Mouse (Mus musculus): ENCODE measurements around the gene Ihh. TPM values are rescaled to one million over a fixed set of nuclear protein-coding genes. Genes with fewer than 3 reads are reported as not detected.

Gene Ihh
- 45.0 and 78.1 TPM in 2 replicates for polyA plus RNA-seq (2012; rRNA removed)

DNA sequence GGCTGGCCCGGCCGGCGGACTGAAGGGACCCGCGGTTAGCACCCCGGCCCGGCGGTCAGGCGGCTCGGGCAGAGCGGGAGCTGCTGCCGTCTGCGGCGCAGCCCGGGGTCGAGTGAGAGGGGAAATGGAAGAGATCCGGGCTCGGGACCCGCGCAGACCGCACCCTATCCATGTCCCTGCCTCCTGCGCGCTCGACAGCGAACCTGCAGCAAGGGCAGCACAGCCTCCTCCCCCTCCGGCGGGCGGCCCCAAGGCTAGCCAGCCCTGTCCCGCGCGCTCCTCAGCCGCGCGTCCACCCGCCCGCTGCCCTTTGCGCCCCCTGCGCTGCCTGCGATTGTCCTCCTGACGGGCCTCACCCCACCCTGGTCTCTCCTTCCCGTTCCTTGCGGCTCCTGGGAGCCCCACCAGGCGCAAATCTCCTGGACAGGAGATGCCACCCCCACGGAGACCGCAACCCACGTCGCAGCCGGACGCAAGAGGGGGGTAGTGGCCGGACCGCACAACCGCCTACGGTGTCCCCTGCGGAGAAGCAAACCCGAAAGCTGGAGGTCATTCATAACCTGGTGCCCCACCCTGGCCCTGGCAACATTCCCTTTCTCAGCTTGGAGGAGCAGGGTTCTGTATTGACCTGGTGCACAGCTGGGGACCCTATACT lies at the start of gene Ihh:
Gene Ihh, minus strand, starts transcription at position 117 of the 655 bp plus-strand sequence.
- no peak for DNase-seq (ENCODE audit: low read depth, low spot score)
- WGBS: 1% methylated on average over 53 of the region's 55 CpGs

DNA sequence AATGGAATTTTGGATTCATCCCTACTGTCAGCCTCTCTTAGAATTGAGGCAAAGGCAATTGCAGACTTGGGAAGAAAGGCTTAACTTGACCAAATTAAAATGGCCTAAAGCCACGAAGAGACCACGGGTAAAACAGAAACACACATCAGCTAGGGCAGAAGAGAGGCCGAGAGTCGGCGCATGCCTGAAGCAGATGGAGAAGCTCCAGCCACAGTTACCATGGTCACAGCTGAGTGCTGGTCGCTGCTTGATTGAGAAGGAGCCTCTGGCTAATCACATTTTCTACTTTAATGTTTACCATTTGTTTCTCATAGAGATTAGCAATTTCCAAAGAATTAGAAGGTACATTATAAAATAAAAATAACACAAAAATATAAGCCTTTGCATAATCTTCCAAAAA lies 49.7 kb upstream of the Ihh start:
- no peak for DNase-seq (ENCODE audit: low read depth, low spot score)
- 77% methylated on average over 6 of the region's 6 CpGs for whole genome bisulfite sequencing

DNA sequence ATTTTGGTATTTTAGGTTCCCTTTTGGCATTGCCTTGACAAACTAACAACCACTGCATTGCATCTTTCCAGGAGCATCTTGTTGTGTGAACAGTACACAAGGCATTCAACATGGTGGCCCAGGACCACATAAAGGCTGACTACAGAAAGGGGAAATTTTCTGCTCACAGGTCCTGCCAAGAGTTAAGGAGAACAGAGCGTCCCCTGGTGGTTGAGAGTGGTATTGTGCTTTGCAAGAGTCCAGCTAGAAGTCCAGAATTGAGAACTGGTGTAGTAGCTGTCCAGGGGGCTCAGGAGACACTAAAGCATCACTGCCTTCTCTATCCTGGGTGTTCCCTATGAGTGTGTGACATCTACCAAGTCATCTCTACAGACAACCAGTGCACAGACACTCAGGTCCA lies 49.0 kb upstream of the Ihh start:
- DNase-seq (ENCODE audit: low read depth, low spot score): no peak
- WGBS: 4% methylated on average over 1 of the region's 1 CpGs

DNA sequence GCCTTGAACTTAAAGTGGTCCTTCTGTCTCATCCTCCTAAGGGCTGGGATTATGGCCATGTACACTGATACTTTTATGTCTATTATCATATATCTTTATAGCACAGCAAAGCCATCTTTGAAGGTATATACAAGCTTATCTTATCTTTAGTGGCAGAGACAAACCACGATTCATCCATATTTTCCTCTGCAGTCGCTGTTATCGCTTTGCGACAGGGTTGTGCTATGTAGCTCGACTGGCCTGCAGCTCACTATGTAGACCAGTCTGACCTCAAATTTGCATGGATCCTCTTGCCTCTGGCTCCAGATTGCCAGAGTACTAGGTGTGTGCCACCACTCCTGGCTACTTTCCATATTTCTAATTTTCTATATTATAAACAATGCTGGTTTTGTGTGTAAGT lies 47.7 kb upstream of the Ihh start:
- DNase-seq (ENCODE audit: low read depth, low spot score): no peak
- WGBS: 64% methylated on average over 5 of the region's 5 CpGs

DNA sequence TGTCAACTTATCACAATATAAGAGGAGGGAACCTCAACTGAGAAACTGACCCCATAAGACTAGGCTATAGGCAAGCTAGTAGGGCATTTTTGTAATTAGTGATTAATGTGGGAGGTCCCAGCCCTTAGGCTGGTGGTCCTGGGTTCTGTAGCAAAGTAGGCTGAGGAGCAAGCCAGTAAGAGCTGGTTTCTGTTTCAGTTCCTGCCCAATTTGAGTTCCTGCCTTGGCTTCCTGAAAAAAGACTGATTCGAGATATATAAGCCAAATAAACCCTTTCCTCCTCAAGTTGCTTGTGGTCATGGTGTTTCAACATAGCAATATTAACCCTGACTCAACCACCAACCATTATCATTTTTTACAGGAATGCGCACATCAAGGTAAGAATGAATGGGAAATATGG lies 45.8 kb upstream of the Ihh start:
- no peak for DNase-seq (ENCODE audit: low read depth, low spot score)
- 80% methylated on average over 2 of the region's 2 CpGs for WGBS

DNA sequence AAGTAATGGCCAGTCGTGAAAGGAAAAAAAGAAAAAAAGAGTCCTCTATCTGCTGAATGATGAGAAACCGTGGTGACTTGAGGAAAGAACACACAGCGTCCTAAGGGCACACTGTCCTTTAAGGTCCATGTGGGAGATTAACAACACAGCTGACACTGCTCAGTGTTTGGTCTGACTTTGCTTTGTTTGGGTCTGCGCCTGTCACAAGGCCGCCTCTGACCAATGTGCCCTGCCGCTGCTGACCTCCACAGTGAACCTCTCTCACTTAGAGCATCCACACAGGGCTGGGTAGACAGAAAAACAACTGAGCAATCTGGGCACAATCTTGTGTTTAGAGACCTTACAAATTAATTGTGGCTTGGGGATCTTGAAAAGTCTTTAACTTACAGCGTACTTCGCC lies 25.5 kb upstream of the Ihh start:
- WGBS: 82% methylated on average over 8 of the region's 8 CpGs
- DNase-seq (ENCODE audit: low read depth, low spot score): no peak

DNA sequence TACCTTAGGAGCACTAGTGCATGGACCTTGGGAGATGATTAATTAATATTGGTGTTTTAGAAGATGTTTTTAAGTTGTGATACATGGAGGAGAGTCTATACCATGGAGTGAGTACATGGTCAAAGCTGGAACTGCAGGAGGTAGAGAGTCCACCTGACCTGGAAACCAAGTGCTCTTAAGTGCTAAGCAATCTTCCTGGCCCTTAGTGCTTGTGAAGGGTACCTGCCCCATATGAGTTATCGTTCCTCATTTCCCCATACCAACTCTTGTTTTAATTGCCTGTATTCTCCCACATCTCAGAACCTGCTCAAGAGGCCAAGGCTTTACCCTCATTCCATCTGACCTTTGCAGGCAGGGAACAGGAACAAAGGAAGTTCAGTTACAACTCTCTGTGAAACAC lies 24.5 kb upstream of the Ihh start:
- 51% methylated on average over 1 of the region's 1 CpGs for WGBS
- DNase-seq (ENCODE audit: low read depth, low spot score): no peak

DNA sequence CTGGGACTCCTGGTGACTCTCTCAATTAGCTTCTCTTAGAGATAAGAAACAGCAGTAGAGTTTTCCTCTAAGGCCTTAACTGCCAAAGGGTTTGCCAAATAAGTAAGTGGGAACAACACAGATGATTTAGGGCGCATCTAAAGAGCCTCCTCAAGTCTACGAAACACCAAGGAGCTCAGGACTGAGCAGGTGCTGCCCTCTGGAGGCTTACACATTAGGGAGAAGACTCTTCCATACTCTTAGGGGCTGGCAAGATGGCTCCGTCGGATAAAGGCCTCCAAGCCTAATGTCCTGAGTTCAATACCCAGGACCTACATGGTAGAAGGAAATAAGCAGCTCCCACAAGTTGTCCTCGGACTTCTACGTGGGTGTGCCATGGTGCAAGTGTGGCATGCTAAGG lies 22.1 kb upstream of the Ihh start:
- WGBS: 65% methylated on average over 6 of the region's 6 CpGs
- DNase-seq (ENCODE audit: low read depth, low spot score): no peak

DNA sequence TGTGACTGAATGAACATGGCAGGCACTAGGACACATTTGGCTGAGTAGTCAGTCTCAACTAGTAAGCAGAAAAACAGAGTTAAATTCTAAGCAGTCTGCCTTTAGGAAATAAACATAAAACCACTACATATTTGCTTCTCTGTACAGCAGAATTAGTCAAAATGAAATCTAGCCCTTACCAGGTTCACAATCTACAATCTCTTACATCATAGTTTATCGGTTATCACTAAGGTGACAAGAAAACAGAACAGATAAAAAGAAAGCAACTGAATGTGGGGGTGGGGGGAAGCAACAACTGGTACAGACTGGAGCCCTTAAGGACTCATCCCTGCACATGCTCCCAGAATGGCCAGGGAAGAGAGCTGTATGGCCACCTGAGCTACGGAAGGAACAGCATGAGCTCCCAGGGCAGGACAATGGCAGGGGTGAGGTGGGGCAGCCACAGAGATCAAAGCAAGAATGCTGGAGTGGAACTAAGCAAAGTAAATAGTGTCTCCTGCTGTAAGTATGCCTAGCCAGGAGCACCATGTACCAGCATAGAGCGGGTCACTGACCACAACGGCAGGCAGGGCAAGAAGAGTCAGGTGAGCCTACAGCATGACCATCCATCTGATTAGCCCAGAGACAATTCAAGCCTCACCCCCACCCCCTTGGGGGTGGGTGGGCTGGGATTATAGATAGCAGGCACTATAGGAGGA lies 20.0 kb upstream of the Ihh start:
- DNase-seq (ENCODE audit: low read depth, low spot score): no peak
- 31% methylated on average over 4 of the region's 4 CpGs for WGBS

DNA sequence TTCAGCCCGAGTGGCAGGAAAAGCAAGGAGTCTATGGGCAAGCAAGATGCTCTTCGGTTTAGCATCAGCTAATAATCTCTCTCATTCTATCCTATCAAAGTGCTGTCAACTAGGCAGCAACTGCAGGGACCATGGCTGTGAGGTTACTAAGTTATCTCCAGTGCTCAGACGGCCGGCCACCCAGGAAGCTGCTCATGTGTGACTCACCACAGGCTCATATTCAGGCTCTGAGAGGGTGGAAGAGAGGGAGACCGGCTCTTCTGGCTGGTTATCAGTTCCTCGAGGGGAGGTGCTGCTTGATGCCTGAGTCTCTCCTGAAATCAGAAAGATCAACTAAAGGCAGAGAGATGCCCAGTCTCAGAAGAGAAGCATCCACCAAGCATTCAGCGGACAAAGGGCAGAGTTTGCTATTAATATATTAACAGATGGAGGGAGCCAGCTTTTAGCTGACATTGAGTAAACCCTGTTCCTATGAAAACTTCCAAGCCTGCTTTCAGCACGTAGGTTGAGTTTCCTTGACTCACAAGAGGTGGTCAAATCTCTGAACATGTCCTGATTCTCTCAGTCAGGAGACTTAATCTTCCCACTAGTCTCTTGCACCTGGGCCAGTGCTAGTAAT lies 16.6 kb upstream of the Ihh start:
- no peak for DNase-seq (ENCODE audit: low read depth, low spot score)
- WGBS: 39% methylated on average over 8 of the region's 8 CpGs

DNA sequence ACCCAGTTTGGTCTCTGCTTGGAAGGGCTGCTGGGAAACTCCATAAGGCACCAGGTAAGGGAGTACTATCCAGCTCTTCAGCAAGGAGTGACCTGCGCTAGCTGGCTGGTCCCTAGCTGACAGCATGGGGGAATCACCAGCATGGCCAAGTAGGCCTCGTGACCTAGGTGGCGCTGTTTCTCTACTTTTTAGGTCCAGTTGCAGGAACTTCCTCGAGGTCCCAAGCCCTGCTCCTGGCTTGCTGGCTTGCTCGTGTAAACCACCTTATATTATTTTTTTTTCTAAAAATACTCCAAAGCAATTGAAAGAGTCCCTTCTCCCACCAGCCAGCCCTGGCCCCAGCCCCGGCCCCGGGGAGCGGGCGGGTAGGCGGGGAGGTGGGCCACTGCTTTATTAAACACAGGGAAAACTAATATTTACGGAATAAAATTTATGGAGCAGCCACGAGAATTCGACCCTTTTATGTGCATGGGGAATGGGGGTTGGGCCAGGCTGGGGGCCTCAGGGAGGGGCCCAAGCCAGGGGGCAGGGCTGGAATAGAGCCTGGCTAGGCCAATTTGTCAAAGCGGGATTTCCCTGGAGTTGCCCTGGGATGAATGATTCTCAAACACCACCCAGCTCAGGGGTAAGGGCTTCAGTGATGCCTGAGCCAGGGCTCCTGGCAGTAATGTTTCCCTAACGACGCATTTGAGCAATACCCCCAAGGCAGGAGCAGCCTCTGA lies 13.2 kb upstream of the Ihh start:
- DNase-seq (ENCODE audit: low read depth, low spot score): no peak
- 11% methylated on average over 16 of the region's 16 CpGs for WGBS

DNA sequence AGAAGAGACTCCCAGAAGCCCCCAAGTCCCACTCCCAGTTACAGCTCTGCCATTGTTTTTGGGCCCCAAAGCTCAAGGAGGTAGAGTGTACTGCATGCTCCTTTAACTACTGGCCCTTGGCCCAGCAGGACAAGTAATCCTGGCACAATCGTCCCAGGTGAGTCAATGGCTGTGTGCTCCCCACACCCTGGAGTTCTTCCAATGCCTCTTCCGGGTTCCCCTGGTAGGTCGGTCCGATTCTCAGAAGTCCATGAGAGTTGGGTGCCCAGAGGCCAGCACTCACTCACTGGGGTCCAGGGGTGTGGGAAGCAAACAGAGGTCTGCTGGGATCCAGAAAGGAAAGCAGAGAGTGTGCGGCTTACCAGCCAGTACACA lies 11.4 kb upstream of the Ihh start:
- DNase-seq (ENCODE audit: low read depth, low spot score): no peak
- 44% methylated on average over 5 of the region's 5 CpGs for WGBS

DNA sequence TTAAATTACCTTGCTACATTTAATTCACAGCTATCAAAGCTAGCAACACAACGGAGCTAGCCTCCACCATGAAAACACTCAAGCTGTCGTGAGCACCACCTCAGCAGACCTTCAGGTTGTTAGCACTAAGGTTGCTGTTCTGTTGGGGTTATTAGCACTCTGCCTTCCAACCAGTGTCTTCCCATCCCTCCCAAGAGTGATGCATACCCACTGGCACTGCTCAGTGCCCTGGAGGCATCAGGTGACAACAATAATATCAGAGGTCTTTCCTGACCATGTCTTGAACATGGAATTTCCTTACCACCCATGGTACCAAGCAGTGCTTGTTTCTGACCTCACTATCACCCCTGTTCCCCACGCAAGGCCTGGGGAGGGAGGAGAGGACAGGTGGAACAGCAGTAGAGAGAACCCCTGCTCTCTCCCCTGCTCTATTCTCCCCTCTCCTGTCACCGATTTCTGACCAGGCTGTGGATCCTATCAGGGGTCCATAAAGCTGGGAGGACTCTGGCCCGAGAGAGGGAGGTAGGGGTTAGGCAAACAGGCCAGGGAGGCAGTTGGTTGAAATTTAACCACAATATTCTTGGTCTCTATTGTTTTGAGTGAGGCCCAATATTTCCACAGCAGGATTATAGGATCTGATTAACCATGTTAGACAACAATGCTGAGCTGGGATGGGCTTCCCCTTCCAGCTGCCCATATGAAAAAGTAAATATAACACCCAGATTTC lies 10.8 kb upstream of the Ihh start:
- WGBS: 36% methylated on average over 5 of the region's 5 CpGs
- no peak for DNase-seq (ENCODE audit: low read depth, low spot score)

DNA sequence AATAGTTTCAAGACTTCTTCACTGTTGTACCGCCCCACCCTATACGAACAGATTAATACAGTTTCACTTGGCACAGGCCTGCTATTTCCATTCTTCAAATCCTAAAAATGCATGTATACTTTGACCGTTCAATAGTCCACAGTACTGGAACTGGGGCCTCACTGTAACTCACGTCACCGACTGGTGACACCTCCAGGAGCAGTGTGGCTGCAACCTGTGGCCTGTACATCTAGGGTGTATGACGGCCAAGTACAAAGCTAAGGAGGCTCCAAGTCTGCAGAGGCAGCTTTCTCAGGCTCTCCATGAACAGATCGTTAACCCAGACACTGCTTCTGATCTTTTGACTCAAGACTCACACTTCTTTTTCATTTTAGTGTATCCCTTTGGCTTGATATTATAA lies 10.2 kb upstream of the Ihh start:
- DNase-seq (ENCODE audit: low read depth, low spot score): no peak
- WGBS: 36% methylated on average over 7 of the region's 7 CpGs

DNA sequence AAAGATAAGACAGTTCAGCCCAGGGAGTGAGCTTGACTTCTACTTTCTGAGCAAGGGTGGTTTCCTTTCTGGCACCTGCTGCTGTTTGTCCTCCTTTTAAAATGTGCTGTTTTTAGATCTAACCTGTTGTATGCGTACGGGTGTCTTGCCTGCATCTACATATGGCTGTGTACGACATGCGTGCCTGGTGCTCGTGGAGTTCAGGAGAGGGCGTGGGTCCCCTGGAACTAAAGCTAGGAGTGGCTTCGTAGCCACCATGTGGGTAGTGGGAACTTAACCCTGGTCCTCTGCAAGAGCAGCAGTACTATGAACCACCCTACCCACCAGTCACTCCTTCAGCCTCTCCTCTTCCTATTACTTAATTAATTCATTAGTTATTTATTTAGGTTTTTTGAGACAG lies 8.6 kb upstream of the Ihh start:
- WGBS: 51% methylated on average over 7 of the region's 7 CpGs
- DNase-seq (ENCODE audit: low read depth, low spot score): no peak

DNA sequence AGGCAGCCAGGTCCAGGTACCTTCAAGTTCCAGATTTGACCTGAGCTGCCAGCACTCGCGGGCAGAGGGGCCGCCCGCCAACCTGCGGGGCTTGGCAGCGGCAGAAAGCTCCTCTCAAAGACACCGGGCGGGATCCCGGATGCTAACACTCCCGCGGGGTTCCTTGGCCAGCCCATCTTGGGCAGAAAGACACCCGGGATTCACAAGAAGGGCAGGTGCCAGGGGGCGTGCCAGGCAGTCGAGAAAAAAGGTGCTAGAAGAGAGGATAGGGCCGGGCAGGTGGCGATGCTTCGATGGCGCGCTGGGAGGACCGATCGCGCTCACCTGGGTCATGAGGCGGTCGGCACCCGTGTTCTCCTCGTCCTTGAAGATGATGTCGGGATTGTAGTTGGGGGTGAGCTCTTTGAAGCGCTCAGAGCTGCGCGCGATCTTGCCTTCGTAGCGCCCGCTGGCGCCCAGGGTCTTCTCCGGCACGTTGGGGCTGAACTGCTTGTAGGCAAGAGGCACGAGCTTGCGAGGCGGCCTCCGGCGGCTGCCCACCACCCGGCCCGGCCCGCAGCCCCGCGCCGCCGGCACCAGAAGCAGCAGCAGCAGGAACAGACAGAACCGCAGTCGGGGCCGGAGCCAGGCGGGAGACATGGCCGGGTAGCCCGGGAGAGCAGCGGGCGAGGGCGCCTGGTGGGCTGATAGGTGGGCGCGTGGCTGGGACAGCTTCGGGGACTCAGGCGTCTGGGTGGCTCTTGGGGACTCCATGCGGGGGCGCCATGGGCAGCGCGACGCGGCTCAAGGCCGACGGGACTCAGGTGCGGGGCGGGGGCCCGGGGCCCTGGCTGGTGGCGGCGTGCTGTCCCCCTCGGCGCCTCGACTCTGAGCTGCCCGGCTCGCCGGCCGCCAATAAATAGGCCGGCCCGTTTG lies 639 bp downstream of the Ihh start:
- DNase-seq (ENCODE audit: low read depth, low spot score): no peak
- WGBS: 1% methylated on average over 84 of the region's 84 CpGs

DNA sequence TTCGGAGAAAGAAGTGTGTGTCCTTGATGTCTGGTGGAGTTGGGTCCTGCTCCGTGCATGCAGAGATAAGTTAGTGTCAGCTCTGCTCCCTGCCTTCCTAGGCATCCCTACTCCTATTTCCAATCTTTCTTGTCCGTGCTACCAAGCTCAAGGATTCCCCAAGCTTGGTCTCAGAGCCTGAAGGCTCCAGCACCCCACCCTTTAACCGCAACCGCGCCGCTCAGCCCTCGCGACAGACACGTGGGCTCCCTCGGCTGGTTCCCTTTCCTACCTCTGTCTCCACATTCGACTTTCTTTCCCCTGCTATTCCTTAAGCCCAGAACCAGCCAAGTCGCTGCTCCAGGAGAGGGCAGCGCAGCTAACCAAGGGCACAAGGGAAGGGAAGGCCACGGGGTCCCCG lies 1.4 kb downstream of the Ihh start:
- DNase-seq (ENCODE audit: low read depth, low spot score): no peak
- 3% methylated on average over 16 of the region's 16 CpGs for WGBS

DNA sequence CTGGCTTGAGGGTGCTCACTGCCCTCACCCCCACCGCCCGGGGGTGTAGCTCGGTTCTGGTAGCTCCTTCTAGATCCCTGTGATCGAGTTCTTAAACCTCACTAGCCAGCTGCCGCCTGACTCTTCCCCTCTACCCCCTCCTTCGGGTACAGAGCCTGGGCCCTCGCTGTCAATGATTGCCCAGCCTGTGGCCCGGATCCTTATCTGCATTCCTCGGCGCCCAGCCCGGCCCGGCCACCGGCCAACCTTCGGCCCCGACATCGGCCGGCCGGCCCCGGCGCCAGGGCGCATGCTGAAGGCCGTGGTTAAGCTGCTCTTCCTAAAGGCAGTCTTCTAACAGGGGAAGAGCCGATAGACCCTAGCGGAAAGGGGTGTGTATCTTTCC lies 1.8 kb downstream of the Ihh start:
- DNase-seq (ENCODE audit: low read depth, low spot score): no peak
- WGBS: 2% methylated on average over 24 of the region's 24 CpGs
